Mouse (Mus musculus): ENCODE measurements around the gene Zc3h4.
"Not testable (repeated sequence)": the region's sequence is repeated elsewhere in the genome, so short reads cannot be mapped to it uniquely, and the experiment has no call there.

Gene Zc3h4

GRCm38 (mm10) chr7:16400689-16401611, at the start of gene Zc3h4:
Gene Zc3h4, plus strand, starts transcription at chr7:16400910.
- DNase-seq = peak; percentile 88

GRCm38 (mm10) chr7:16355854-16356594, 44.7 kb upstream of the Zc3h4 start:
- no peak for DNase-seq

GRCm38 (mm10) chr7:16357602-16358001, 43.1 kb upstream of the Zc3h4 start:
- no peak for DNase-seq

- DNase-seq = no peak
Observed at GRCm38 (mm10) chr7:16364319-16364718, 36.4 kb upstream of the Zc3h4 start.

- no peak for DNase-seq
Observed at GRCm38 (mm10) chr7:16364901-16365500, 35.7 kb upstream of the Zc3h4 start.

GRCm38 (mm10) chr7:16366133-16366646, 34.5 kb upstream of the Zc3h4 start:
- no peak for DNase-seq

- DNase-seq = no peak
Observed at GRCm38 (mm10) chr7:16366669-16367068, 34.0 kb upstream of the Zc3h4 start.

GRCm38 (mm10) chr7:16368835-16369234, 31.9 kb upstream of the Zc3h4 start:
- DNase-seq = no peak

GRCm38 (mm10) chr7:16370596-16370995, 30.1 kb upstream of the Zc3h4 start:
- no peak for DNase-seq

- DNase-seq = no peak
Observed at GRCm38 (mm10) chr7:16373719-16374118, 27.0 kb upstream of the Zc3h4 start.

- no peak for DNase-seq
Observed at GRCm38 (mm10) chr7:16374989-16375388, 25.7 kb upstream of the Zc3h4 start.

- DNase-seq = no peak
Observed at GRCm38 (mm10) chr7:16376505-16376904, 24.2 kb upstream of the Zc3h4 start.

- peak; percentile 94 for DNase-seq
Observed at GRCm38 (mm10) chr7:16387160-16388041, 13.3 kb upstream of the Zc3h4 start, which contains the start of gene Sae1. Gene Sae1, minus strand, starts transcription at chr7:16387806.

GRCm38 (mm10) chr7:16389942-16390341, 10.8 kb upstream of the Zc3h4 start:
- not testable (repeated sequence) for DNase-seq

GRCm38 (mm10) chr7:16392923-16393322, 7.8 kb upstream of the Zc3h4 start:
- no peak for DNase-seq

GRCm38 (mm10) chr7:16395944-16396343, 4.8 kb upstream of the Zc3h4 start:
- DNase-seq = peak; percentile 64

GRCm38 (mm10) chr7:16397465-16397864, 3.2 kb upstream of the Zc3h4 start:
- no peak for DNase-seq

- peak; percentile 45 for DNase-seq
Observed at GRCm38 (mm10) chr7:16398387-16399050, 2.2 kb upstream of the Zc3h4 start.

GRCm38 (mm10) chr7:16399098-16399819, 1.5 kb upstream of the Zc3h4 start:
- peak; percentile 94 for DNase-seq

GRCm38 (mm10) chr7:16399820-16400688, 656 bp upstream of the Zc3h4 start:
- peak; percentile 99 for DNase-seq

Data from cerebellum, adult 8-10 months (tissue).